Mouse (Mus musculus): Measurements from ENCODE around the gene Zbed4.

GRCm38 (mm10) chr15:88708204-88708603, 43.3 kb upstream of the Zbed4 start:
- TF ChIP-seq POLR2A (IDR thresholded peaks at IDR 0.05; ENCODE audit: control insufficient read depth, low read depth, low read length) (no peak), CTCF (IDR thresholded peaks at IDR 0.05; ENCODE audit: control insufficient read depth, insufficient read depth, insufficient replicate concordance, low read depth, low read length) (no peak)

Measured in testis, adult 2 months (tissue).